Mouse (Mus musculus) bone marrow, adult 2 months (tissue): ENCODE data around the gene Agt. TPM values are rescaled to one million over a fixed set of nuclear protein-coding genes. Genes with fewer than 3 reads are reported as not detected.

ENCODE experiments used
- H3K27ac ChIP-seq: fragments of 200-500 bp; 2 replicates; pipeline ENCODE4 v1.5.1; 2012; ENCODE audit warnings: low read depth, mild to moderate bottlenecking, control low read depth, inconsistent platforms, low read length; ENCODE audit not compliant: control insufficient read depth, poor library complexity, insufficient read depth
- H3K4me1 ChIP-seq: fragments of 200-500 bp; 2 replicates; pipeline ENCODE4 v1.6.1; 2011; ENCODE audit warnings: low read length; ENCODE audit not compliant: control insufficient read depth, insufficient read depth
- H3K4me3 ChIP-seq: fragments of 200-500 bp; replicated peaks from 2 replicates; pipeline ENCODE3; 2011; ENCODE audit warnings: mild to moderate bottlenecking, low read depth, low read length, control low read depth; ENCODE audit not compliant: control insufficient read depth
- CTCF ChIP-seq: fragments of 200-500 bp; IDR thresholded peaks from 2 replicates; pipeline ENCODE4 v1.5.1; 2011; ENCODE audit warnings: low read length, control low read depth; ENCODE audit not compliant: control insufficient read depth, insufficient read depth
- POLR2A ChIP-seq: fragments of 200-500 bp; IDR thresholded peaks from 2 replicates; pipeline ENCODE4 v1.6.1; 2011; ENCODE audit warnings: low read depth, mild to moderate bottlenecking, control low read depth, low read length, borderline replicate concordance; ENCODE audit not compliant: control insufficient read depth
- WGBS: fragments of 180-500 bp; shearing (Covaris S2); methylation state at CpG from one replicate; pipeline ENCODE4 v1.1.7; 2018; 5-methylcytosine and 5-hydroxymethylcytosine counted together
- polyA plus RNA-seq: library from polyadenylated mRNA; stranded (reverse); fragments of >200 nt; gene quantifications from 2 replicates; pipeline ENCODE4 v1.2.4, GENCODE M21; 2011; ENCODE audit warnings: low replicate concordance; ENCODE audit not compliant: missing spikeins, insufficient read depth, insufficient read length

Gene Agt
- polyA plus RNA-seq, 1 experiment = 11.4 TPM

GRCm38 (mm10) chr8:124585718-124586425, 16.4 kb upstream of the Agt start:
- H3K27ac ChIP-seq = no peak overlapping the region
- WGBS = 25% methylated on average over 3 of the region's 3 CpGs
- no peak overlapping the region for H3K4me3 ChIP-seq
- TF ChIP-seq CTCF = no peak
- H3K4me1 ChIP-seq = no peaks in the 10 kb centered on the region

DNA sequence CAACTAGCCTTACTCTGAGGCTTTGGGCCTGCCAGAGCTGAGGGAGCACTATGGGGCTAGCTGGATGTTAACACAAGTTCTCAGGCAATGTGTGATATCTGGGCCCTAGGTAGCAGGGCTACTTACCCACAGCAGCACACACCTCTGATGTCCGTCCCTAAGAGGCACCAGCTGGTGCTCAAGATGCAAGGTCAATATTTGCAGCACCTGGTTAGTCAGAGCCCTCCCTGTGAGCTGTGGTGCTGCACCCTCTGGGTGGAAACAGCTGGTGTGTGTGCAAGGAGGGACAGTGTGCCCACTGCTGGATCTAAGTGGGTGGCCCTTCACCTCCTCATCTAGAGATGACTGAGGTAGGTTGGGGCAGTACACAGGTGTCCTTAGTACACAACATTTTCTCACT, 7.2 kb upstream of the Agt start:
- no peaks in the 10 kb centered on the region for H3K4me1 ChIP-seq
- TF ChIP-seq POLR2A (no peak), CTCF (no peak)
- no peak overlapping the region for H3K4me3 ChIP-seq
- H3K27ac ChIP-seq = no peak overlapping the region
- WGBS = 76% methylated on average over 1 of the region's 1 CpGs

DNA sequence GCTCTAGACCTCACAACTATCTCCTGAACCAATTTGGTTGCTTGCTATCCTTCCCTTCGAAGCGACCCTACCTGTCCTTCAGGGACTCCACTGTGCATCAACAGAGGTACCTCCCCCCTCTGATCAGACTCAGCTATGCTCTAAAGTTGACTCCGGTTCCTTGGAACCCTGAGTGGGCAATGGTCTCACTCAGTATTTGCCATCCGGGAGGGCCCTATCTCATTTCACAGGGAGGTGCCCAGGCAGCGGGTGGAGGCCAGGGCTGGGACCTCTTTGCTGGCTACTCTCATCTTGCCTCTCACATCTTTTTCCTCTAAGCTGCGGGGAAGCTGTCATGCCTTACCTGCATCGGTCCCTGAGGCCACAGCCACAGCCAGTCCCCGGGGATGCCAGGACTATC, 6.3 kb upstream of the Agt start, which contains the start of gene Capn9:
Gene Capn9 (plus strand): TSS at position 301 of the 400 bp plus-strand sequence.
- 82% methylated on average over 8 of the region's 8 CpGs for WGBS
- no peak for TF ChIP-seq CTCF
- no peak for TF ChIP-seq POLR2A
- no peak within 1 kb of the TSS for H3K4me3 ChIP-seq
- H3K4me1 ChIP-seq = no peaks in the 10 kb centered on the region
- no peak within 1 kb of the TSS for H3K27ac ChIP-seq

DNA sequence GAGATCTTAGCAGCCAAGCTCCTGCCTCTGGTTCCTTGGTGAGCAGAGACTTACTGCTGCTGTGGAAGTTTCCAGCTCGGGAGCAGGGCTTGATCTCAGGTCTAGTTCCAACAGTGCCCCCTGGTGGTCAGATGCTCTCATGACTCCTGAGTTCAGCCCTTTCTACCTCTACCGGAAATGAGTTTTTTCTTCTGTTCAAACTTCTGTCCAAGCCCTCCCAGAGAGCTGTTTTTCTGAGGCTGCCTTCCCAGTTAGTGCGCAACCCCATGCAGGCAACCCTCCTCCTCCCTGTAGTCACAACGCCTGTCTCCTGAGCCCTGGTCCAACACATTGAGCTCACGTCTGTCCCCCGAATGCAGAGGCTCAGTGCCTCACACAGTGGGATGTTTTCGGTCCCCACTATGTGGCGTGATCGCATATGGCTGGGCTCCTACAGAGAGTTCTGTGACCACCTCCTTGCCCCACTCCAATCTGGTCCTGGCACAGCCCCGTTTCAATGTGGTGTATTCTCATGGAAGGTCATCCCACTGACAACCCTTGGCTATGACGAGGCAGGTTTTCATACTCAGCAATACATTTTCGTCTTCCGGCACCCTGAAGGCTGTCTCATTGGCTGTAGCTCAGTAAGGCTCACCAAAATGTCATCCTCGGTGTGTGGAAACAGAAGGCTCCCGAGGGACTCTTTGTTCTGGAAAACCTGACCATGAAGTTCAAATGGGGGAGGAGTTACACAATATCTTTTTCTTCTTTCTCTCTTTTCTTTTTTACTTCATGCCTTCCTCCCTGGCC, 4.2 kb upstream of the Agt start:
- WGBS = 54% methylated on average over 15 of the region's 15 CpGs
- H3K4me1 ChIP-seq = no peaks in the 10 kb centered on the region
- TF ChIP-seq CTCF (peak; percentile 86), POLR2A (no peak)
- H3K4me3 ChIP-seq = no peak overlapping the region
- no peak overlapping the region for H3K27ac ChIP-seq

DNA sequence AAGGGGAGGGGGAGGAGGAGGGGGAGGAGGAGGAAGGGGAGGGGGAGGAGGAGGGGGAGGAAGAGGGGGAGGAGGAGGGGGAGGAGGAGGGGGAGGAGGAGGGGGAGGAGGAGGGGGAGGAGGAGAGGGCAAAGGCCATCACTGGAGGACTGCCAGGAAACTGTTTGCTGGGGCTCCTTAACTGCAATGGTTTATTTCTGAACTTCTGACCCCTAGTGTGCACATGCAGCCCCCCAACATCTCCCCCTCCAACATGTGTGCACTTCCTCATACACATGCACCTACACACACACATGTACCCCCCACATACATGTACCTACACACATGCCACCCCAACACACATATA, 2.9 kb upstream of the Agt start:
- Histone ChIP-seq H3K4me3 (no peak overlapping the region), H3K27ac (no peak overlapping the region), H3K4me1 (no peaks in the 10 kb centered on the region)
- TF ChIP-seq CTCF = no peak
- no peak for TF ChIP-seq POLR2A

- TF ChIP-seq CTCF (no peak), POLR2A (no peak)
- no peaks in the 10 kb centered on the region for H3K4me1 ChIP-seq
- no peak overlapping the region for H3K27ac ChIP-seq
- no peak overlapping the region for H3K4me3 ChIP-seq
- WGBS = 80% methylated on average over 8 of the region's 8 CpGs
These were observed 2.4 kb upstream of the Agt start for GRCm38 (mm10) chr8:124571732-124572429.

DNA sequence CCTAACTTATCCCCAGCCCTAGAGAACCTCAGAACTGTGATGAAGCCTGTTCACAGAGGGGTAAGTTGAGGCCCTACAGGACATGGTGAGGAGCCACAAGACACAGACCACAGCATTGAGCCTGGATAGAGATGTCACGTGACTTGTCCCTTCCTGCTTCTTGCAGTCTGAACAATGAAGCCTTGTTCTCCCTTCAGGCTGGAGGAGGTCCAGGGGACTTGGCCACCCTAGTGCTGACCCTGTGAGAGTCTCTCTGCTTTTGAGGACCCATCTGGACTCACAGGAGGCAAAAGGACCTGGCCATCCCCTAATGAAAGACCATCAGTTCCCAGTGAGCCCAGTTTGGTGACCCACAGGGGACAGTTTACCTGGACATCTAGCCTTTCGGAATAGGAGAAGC, 406 bp downstream of the Agt start:
- TF ChIP-seq POLR2A (no peak), CTCF (no peak)
- 61% methylated on average over 2 of the region's 2 CpGs for WGBS
- no peak overlapping the region for H3K27ac ChIP-seq
- no peaks in the 10 kb centered on the region for H3K4me1 ChIP-seq
- no peak overlapping the region for H3K4me3 ChIP-seq

DNA sequence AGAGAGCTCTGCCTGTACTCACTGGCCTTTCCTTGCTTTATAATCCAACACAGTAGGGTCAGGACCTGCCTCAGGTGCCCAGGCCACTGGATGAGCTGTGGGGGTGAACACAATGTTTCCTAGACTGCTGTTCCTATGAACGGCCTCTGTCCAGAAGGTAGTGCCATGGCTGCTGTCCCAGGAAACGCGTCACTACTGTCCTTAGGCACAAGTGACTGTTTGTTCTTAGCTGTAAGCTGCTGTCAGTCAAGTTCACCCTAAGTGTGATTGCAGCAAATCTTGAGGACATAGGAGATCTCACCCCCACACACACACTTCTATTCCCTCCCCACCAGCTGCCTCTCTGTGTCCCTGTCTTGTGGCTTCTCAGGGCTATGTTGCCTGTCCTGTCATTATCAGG, 1.9 kb downstream of the Agt start:
- Histone ChIP-seq H3K4me3 (no peak overlapping the region), H3K4me1 (no peaks in the 10 kb centered on the region), H3K27ac (no peak overlapping the region)
- 83% methylated on average over 3 of the region's 3 CpGs for WGBS
- TF ChIP-seq POLR2A (no peak), CTCF (no peak)
